Mouse (Mus musculus): ENCODE measurements around the gene Adprhl2.

Gene Adprhl2

DNA sequence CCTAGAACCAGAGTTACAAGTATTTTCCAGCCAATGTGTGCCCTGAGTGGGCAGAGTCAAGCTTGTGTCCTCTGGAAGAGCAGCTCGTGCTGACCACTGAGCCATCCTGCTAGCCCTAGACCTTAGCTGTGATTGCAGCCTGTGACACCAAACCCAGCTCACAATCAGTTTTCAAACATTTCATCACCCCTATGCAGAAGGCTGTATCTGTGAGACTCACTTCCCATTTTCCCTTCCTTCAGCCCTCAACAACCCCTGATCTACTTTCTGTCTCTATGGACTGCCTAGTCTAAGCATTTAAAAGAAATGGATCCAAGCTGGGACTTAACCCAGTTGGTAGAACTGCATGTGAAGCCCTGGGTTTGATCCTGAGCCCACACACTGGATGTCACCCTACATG lies 16.1 kb downstream of the Adprhl2 start:
- no peak for DNase-seq

DNA sequence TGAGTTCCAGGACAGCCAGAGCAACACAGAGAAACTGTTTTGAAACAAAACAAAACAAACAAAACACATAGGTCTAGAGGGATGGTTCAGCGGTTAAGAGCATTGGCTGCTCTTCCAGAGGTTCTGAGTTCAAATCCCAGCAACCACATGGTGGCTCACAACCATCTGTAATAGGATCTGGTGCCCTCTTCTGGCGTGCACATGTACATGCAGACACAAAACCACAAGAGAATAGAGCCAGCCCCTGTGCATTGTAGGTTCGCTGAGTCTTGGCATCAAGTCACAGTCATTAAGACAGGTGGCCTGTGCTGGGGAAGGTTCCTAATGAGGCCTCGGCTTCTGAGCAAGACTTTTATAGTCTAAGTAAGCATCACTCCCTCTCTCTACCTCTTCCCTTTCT lies 17.6 kb downstream of the Adprhl2 start:
- peak; percentile 11 for DNase-seq

GRCm38 (mm10) chr4:126301584-126302309 lies 19.8 kb downstream of the Adprhl2 start:
- DNase-seq, result peak; percentile 68

DNA sequence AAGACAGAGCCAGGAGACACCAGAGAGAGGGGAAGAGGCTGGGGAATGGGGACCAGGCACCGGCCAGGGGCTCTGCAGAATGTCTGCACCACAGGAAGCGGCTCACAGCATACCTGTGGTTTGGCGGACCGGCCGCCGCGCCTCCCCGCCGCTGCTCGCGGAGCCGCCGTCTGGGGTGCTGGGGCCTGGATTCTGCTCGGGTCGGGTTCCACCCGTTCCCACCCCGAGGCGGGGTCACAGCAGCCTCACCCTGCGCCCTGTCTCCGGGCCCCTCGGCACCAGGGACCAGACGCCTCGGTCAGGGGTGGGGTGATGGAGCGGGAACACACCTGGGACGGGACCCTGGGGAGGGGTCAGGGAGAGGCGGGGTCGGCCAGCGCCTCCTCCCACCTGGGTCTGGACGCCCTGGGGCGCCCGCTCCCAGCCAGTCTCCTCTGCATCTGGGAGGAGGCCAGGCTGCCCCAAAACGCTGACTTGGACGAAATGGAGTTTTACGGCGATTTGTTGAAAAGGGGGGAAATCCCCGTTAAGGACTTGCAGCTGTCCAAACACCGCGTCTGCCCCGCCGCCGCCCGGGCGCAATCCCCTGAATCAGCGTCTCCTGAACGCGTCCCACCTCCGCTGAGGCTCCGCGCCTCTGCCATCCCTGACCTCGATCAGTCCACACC lies 20.5 kb downstream of the Adprhl2 start:
- DNase-seq, result peak; percentile 45

DNA sequence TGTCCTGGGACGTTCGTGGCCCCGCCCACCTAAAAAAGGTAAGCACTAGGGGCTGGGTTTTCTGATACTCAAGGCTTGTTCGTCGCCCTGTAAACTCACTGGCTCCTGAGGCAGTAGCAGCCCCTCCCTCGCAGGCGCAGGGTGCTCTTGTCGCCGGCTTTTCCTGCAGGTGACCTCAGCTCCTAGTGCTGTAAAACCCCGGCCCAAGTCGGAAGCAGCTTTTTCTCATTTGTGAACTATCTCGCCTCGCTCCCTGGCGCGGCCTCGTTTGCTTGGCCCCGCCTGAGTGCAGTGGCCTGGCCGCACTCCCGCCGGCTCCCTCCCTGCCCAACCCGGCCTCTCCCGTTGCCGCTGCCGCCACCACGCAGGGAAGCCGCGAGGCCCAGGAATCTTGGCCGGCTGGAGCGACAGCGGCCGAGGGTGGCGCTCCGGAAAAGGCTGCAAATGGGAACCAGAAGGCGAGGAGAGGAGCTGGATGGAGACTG lies 24.8 kb downstream of the Adprhl2 start:
- peak; percentile 73 for DNase-seq

DNA sequence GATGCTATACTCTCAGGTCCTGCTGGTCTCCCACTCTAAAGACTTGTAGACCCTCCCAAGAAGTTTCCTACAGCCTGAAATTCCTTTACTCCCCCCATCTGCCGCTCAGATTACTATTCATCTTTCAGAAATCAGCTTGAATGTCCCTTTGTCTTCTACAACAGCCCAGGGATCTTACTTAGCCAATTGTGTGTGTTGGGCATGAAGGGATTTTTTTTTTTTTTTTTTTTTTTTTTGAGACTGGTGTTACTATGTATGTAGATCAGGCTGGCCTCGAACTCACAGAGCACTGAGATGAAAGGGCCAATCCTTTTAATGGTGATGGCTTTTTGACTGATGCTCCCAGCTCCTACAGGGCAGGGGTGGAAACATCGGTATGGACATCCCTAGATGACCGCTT lies 25.6 kb downstream of the Adprhl2 start:
- DNase-seq, result no peak

- DNase-seq, result no peak
Observed at GRCm38 (mm10) chr4:126295152-126295551, 26.4 kb downstream of the Adprhl2 start.

DNA sequence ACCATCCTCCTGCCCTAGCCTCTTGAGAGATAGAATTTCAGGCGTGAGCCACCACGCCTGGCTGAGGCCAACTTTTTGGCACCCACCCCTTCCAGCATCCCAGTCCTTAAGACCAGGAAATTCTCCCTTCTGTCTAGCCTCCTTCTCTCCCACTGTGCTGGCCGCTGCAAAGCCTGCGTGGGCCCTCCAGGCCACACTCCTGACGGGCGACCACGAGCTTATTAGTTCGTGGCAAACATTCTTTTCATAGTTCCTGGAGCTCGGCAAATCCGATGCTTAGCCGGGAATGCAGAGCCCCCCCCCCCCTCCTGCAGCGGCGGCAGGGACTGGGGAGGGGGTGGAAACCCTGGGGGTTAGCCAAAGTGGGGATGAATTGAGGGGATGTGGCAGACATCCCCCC lies 30.3 kb downstream of the Adprhl2 start:
- no peak for DNase-seq

GRCm38 (mm10) chr4:126290314-126290713 lies 31.2 kb downstream of the Adprhl2 start:
- DNase-seq, result no peak

DNA sequence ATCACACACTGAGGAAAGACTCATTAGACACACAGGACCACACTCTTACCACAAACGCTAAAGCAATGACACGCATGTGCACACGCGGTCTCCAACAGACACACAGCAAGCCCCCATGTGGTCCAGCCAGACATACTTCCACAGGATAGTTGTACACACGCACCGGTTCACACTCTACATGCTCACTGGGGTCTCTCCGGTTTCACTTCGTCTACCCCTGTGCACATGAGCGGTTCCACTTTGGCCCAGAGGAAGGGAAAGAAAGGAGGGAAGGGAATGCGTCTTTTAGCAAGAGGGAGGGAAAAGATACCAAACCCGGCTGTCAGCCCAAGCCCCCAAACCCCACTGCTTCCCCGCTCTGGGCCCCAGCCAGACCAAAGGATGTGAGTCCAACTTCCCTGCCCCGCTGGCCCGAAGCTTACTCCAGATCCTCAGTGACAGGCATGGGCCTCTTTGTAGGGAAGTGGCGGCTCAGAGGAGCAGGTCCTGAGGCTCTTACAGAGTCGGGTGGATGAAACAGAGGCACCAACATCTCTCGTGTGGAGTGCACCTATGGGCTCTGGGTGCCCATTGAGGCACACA lies 33.3 kb downstream of the Adprhl2 start:
- DNase-seq, result no peak

DNA sequence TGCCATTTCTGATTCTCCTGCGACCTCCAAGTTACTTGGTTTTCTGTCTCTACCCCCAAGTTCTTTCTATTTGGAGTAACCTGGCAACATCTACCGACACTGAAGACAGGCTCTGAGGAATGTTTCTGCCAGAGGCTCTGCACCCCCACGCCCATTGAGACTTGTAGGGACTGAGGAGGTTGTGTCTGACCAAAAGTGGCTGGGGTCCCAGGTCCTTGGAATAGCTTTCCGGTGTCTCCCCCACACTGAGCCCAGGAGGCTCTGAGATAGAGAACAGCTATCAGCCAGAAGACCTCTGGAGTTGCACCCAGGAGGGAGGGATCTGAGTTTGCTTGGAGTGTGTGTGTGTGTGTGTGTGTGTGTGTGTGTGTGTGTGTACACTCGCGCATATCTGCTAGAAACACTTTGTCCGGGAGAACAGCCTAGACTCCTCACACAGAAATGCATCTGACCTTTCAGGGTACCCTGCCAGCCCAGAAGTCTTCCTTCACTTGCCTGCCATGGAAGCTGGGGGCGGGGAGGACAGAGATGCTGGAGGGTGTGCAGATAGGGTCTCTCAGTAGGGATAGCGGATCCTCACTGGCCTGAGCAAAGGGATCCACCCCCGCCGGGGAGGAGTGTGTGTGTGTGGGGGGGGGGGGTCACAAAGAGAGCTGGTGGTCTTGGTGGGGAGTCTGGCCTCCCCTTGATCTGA lies 34.1 kb downstream of the Adprhl2 start:
- no peak for DNase-seq

- no peak for DNase-seq
Observed at GRCm38 (mm10) chr4:126286492-126286891, 35.0 kb downstream of the Adprhl2 start, which contains the start of gene Col8a2. Gene Col8a2 (plus strand): TSS chr4:126286793.

- DNase-seq, result no peak
Observed at GRCm38 (mm10) chr4:126283582-126283981, 37.9 kb downstream of the Adprhl2 start.

GRCm38 (mm10) chr4:126281706-126282105 lies 39.8 kb downstream of the Adprhl2 start:
- no peak for DNase-seq

DNA sequence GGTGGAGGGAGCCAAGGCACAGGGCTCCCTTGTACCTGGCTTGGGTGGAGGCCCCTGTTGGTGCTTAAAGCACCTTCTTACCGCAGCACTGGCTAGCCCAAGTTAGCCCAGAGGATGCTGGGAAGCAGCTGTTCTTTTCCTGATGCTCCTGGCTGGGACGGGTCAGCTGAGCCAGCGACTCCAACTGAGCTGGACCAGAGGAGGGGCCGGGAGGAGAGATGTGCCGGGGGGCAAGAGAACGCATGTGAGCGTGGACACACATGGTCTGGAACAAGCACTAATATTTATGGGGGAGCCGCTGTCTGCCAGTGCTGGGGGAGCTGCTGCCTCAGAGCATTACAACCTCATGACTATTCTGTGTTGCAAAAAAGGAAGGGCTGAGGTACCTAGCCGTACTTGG lies 42.5 kb downstream of the Adprhl2 start:
- peak; percentile 27 for DNase-seq

- peak; percentile 44 for DNase-seq
Observed at GRCm38 (mm10) chr4:126278565-126278915, 43.0 kb downstream of the Adprhl2 start.

DNA sequence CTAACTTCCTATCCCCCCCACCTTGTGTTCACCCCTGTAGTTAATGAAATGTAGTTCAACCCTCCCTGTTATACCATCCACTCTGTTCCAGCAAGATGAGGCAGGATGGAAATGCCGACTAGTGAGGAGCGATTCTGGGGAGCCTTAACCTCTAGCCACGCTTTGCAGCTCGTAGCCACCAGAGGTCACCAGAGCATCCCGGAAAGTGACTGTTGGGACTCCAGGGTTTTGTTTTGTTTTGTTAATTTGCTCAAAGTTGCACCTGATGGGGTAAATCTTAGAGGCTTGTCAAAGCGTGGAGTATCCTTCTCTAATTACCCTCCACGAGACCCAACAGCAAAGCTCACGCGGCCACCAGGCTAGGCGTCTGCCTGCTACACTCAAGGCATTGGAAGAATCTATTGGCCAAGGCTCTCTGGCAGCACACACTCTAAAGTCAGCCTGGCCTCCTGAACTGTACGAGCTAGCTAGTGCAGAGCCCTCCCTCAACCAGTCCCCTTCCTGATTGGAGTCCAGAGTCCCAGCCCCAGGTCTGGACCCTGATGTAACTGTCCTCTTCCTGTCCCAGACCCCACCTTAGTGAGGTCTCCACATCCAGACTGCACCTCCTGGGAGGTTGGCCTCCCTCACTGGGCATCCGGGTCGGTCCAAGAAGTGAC lies 43.5 kb downstream of the Adprhl2 start:
- DNase-seq, result peak; percentile 72

- DNase-seq, result peak; percentile 85
Observed at GRCm38 (mm10) chr4:126275681-126276131, 45.8 kb downstream of the Adprhl2 start.

DNA sequence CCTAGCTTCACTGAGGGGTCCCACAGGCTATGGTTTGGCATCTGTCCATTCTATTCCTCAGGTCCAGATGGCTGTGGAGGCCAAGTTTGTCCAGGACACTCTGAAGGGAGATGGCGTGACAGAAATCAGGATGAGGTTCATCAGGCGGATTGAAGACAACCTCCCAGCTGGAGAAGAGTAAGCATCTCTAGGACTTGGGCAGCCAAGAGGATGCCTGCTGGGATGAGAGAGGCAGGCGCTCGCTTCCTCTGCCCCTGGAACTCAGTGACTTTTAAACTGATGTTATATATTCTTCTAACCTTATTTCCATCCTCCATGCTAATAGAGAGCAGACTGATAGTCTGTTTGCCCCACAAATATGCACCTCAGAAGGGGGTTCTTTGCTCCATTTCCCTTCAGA lies 46.4 kb downstream of the Adprhl2 start:
- DNase-seq, result peak; percentile 76

GRCm38 (mm10) chr4:126273753-126274152 lies 47.8 kb downstream of the Adprhl2 start:
- DNase-seq, result peak; percentile 89

DNA sequence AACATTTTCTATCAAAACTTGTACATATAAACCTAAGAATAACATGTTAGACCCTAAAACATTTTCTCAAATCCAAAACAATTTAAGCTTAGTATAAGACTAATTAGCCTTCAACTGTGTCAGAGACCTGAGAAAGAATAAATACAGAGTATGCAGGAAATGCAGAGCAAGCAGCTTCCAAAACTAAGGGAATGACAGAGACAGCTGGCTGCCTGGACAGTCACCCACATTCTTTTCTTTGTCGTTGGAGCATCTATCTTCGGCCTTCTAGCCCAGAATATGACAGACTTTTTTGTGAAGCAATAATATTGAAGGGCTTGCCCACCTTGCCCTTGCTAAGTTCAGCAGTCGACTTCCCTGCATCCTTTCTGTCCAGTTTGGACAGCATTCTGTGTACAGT lies 52.2 kb downstream of the Adprhl2 start:
- DNase-seq, result no peak
